Mouse (Mus musculus): ENCODE results near the gene Vax1. TPM values are rescaled to one million over a fixed set of nuclear protein-coding genes. Genes with fewer than 3 reads are reported as not detected.

The Vax1 gene
- total and polyA plus RNA-seq, 2 experiments from 2014 or later = not detected

- no peak overlapping the region for H3K4me2 ChIP-seq (ENCODE audit: low read depth, low read length)
- no peak for ATAC-seq (ENCODE audit: insufficient read depth, low read depth)
- no peak overlapping the region for H3K9ac ChIP-seq (replicated peaks; ENCODE audit: low read depth, low read length)
- TF ChIP-seq EP300 (IDR thresholded peaks at IDR 0.05; ENCODE audit: low read depth) = no peak
- TF ChIP-seq CTCF (IDR thresholded peaks at IDR 0.05; ENCODE audit: low read depth) = no peak
- H3K4me1 ChIP-seq (ENCODE audit: control insufficient read depth, insufficient read depth) = peaks cover 11% of the 10 kb centered on the region; the same call in 1 of the 2 replicates
- DNase-seq (ENCODE audit: low spot score) = no peak
- 17% methylated on average over 6 of the region's 6 CpGs for WGBS
- no peaks in the 10 kb centered on the region for H3K9me3 ChIP-seq (replicated peaks; ENCODE audit: control insufficient read depth, low read length)
- no peak overlapping the region for H3K27ac ChIP-seq (ENCODE audit: low read depth)
- H3K27me3 ChIP-seq (ENCODE audit: control insufficient read depth, insufficient read depth, low read length) = peaks cover 97% of the 10 kb centered on the region
- no peak overlapping the region for H3K4me3 ChIP-seq (ENCODE audit: low read depth, low read length)
- H3K36me3 ChIP-seq (replicated peaks; ENCODE audit: control insufficient read depth, insufficient read depth, low read length) = no peaks in the 10 kb centered on the region
Measured at GRCm38 (mm10) chr19:59173341-59174015, 3.6 kb upstream of the Vax1 start.

GRCm38 (mm10) chr19:59172781-59173180 is 2.9 kb upstream of the Vax1 start:
- WGBS = 11% methylated on average over 3 of the region's 3 CpGs
- H3K9ac ChIP-seq (replicated peaks; ENCODE audit: low read depth, low read length) = no peak overlapping the region
- no peak for DNase-seq (ENCODE audit: low spot score)
- no peak overlapping the region for H3K27ac ChIP-seq (ENCODE audit: low read depth)
- H3K4me3 ChIP-seq (ENCODE audit: low read depth, low read length) = no peak overlapping the region
- H3K4me2 ChIP-seq (ENCODE audit: low read depth, low read length) = no peak overlapping the region
- no peak for TF ChIP-seq EP300 (IDR thresholded peaks at IDR 0.05; ENCODE audit: low read depth)
- TF ChIP-seq CTCF (IDR thresholded peaks at IDR 0.05; ENCODE audit: low read depth) = no peak
- H3K36me3 ChIP-seq (replicated peaks; ENCODE audit: control insufficient read depth, insufficient read depth, low read length) = no peaks in the 10 kb centered on the region
- ATAC-seq (ENCODE audit: insufficient read depth, low read depth) = no peak
- H3K9me3 ChIP-seq (replicated peaks; ENCODE audit: control insufficient read depth, low read length) = no peaks in the 10 kb centered on the region
- peaks cover 11% of the 10 kb centered on the region; the same call in 1 of the 2 replicates for H3K4me1 ChIP-seq (ENCODE audit: control insufficient read depth, insufficient read depth)
- peaks cover 97% of the 10 kb centered on the region for H3K27me3 ChIP-seq (ENCODE audit: control insufficient read depth, insufficient read depth, low read length)

GRCm38 (mm10) chr19:59171871-59172245 is 2.0 kb upstream of the Vax1 start:
- TF ChIP-seq CTCF (IDR thresholded peaks at IDR 0.05; ENCODE audit: low read depth) (no peak), EP300 (IDR thresholded peaks at IDR 0.05; ENCODE audit: low read depth) (no peak)
- H3K4me1 ChIP-seq (ENCODE audit: control insufficient read depth, insufficient read depth) = peaks cover 11% of the 10 kb centered on the region; the same call in 1 of the 2 replicates
- no peaks in the 10 kb centered on the region for H3K9me3 ChIP-seq (replicated peaks; ENCODE audit: control insufficient read depth, low read length)
- DNase-seq (ENCODE audit: low spot score) (no peak), ATAC-seq (ENCODE audit: insufficient read depth, low read depth) (no peak)
- no peak overlapping the region for H3K9ac ChIP-seq (replicated peaks; ENCODE audit: low read depth, low read length)
- no peak overlapping the region for H3K4me2 ChIP-seq (ENCODE audit: low read depth, low read length)
- H3K27ac ChIP-seq (ENCODE audit: low read depth) = no peak overlapping the region
- WGBS = 3% methylated on average over 19 of the region's 19 CpGs
- peaks cover 98% of the 10 kb centered on the region for H3K27me3 ChIP-seq (ENCODE audit: control insufficient read depth, insufficient read depth, low read length)
- H3K4me3 ChIP-seq (ENCODE audit: low read depth, low read length) = no peak overlapping the region
- no peaks in the 10 kb centered on the region for H3K36me3 ChIP-seq (replicated peaks; ENCODE audit: control insufficient read depth, insufficient read depth, low read length)

- Histone ChIP-seq H3K36me3 (replicated peaks; ENCODE audit: control insufficient read depth, insufficient read depth, low read length) (no peaks in the 10 kb centered on the region), H3K27ac (ENCODE audit: low read depth) (no peak overlapping the region), H3K27me3 (ENCODE audit: control insufficient read depth, insufficient read depth, low read length) (peaks cover 98% of the 10 kb centered on the region), H3K4me3 (ENCODE audit: low read depth, low read length) (0 out of 2 replicates have a peak overlapping the region, but pooled peaks have one; percentile 6), H3K9me3 (replicated peaks; ENCODE audit: control insufficient read depth, low read length) (no peaks in the 10 kb centered on the region), H3K9ac (replicated peaks; ENCODE audit: low read depth, low read length) (no peak overlapping the region), H3K4me2 (ENCODE audit: low read depth, low read length) (0 out of 2 replicates have a peak overlapping the region, but pooled peaks have one; percentile 0), H3K4me1 (ENCODE audit: control insufficient read depth, insufficient read depth) (peaks cover 11% of the 10 kb centered on the region; the same call in 1 of the 2 replicates)
- no peak for TF ChIP-seq EP300 (IDR thresholded peaks at IDR 0.05; ENCODE audit: low read depth)
- TF ChIP-seq CTCF (IDR thresholded peaks at IDR 0.05; ENCODE audit: low read depth) = no peak
- no peak for ATAC-seq (ENCODE audit: insufficient read depth, low read depth)
- no peak for DNase-seq (ENCODE audit: low spot score)
- 1% methylated on average over 35 of the region's 38 CpGs for WGBS
Measured at GRCm38 (mm10) chr19:59171151-59171870, 1.5 kb upstream of the Vax1 start.

- 5% methylated on average over 5 of the region's 6 CpGs for WGBS
- H3K4me2 ChIP-seq (ENCODE audit: low read depth, low read length) = peak overlapping the region; percentile 45; the same call in 1 of the 2 replicates
- no peak for ATAC-seq (ENCODE audit: insufficient read depth, low read depth)
Measured at GRCm38 (mm10) chr19:59170766-59171095, 875 bp upstream of the Vax1 start.

More at GRCm38 (mm10) chr19:59170766-59171095, 875 bp upstream of the Vax1 start:
- Histone ChIP-seq H3K27ac (ENCODE audit: low read depth) (no peak overlapping the region), H3K27me3 (ENCODE audit: control insufficient read depth, insufficient read depth, low read length) (peaks cover 98% of the 10 kb centered on the region), H3K4me1 (ENCODE audit: control insufficient read depth, insufficient read depth) (peaks cover 11% of the 10 kb centered on the region; the same call in 1 of the 2 replicates), H3K36me3 (replicated peaks; ENCODE audit: control insufficient read depth, insufficient read depth, low read length) (no peaks in the 10 kb centered on the region), H3K9ac (replicated peaks; ENCODE audit: low read depth, low read length) (no peak overlapping the region), H3K9me3 (replicated peaks; ENCODE audit: control insufficient read depth, low read length) (no peaks in the 10 kb centered on the region), H3K4me3 (ENCODE audit: low read depth, low read length) (peak overlapping the region; percentile 39)
- TF ChIP-seq EP300 (IDR thresholded peaks at IDR 0.05; ENCODE audit: low read depth) = no peak
- no peak for TF ChIP-seq CTCF (IDR thresholded peaks at IDR 0.05; ENCODE audit: low read depth)
- no peak for DNase-seq (ENCODE audit: low spot score)

All from heart, postnatal 0 days (tissue).